Mouse (Mus musculus) intestine, postnatal 0 days (tissue): ENCODE results near the gene Kcnd1. TPM values are rescaled to one million over a fixed set of nuclear protein-coding genes. Genes with fewer than 3 reads are reported as not detected.
A peak's percentile ranks its signal among the peaks of the same experiment; 100 is the strongest.

Source experiments
- ATAC-seq: fragments of 200-750 bp; cut with Nextera tagmentation; 2 replicates; pipeline ENCODE4 v1.8.0; 2017; ENCODE audit warnings: mild to moderate bottlenecking, moderate TSS enrichment, moderate library complexity
- H3K27ac ChIP-seq: fragments of 300-500 bp; sonication (generic); 2 replicates; pipeline ENCODE4 v1.5.1; 2014; ENCODE audit warnings: mild to moderate bottlenecking, low read depth, low read length, moderate library complexity
- H3K27me3 ChIP-seq: fragments of 300-500 bp; sonication (generic); replicated peaks from 2 replicates; pipeline ENCODE4 v1.6.1; 2014; ENCODE audit warnings: low read length, mixed read lengths; ENCODE audit not compliant: control insufficient read depth, insufficient read depth
- H3K36me3 ChIP-seq: fragments of 300-500 bp; sonication (generic); 2 replicates; pipeline ENCODE4 v1.6.1; 2014; ENCODE audit warnings: mild to moderate bottlenecking, moderate library complexity; ENCODE audit not compliant: control insufficient read depth, insufficient read depth
- H3K4me1 ChIP-seq: fragments of 300-500 bp; sonication (generic); replicated peaks from 2 replicates; pipeline ENCODE4 v1.6.1; 2014; ENCODE audit warnings: antibody characterized with exemption, low read length, mixed read lengths; ENCODE audit not compliant: control insufficient read depth, insufficient read depth
- H3K4me2 ChIP-seq: fragments of 300-500 bp; sonication (generic); replicated peaks from 2 replicates; pipeline ENCODE4 v1.6.1; 2014; ENCODE audit warnings: low read depth, mild to moderate bottlenecking, moderate library complexity
- H3K4me3 ChIP-seq: fragments of 300-500 bp; sonication (generic); 2 replicates; pipeline ENCODE4 v1.5.1; 2014; ENCODE audit warnings: low read depth, low read length
- H3K9ac ChIP-seq: fragments of 300-500 bp; sonication (generic); 2 replicates; pipeline ENCODE4 v1.6.1; 2014; ENCODE audit warnings: mild to moderate bottlenecking, low read depth, low read length
- H3K9me3 ChIP-seq: fragments of 300-500 bp; sonication (generic); 2 replicates; pipeline ENCODE4 v1.6.1; 2016; ENCODE audit warnings: mixed run types; ENCODE audit not compliant: control insufficient read depth
- CTCF ChIP-seq: sonication (generic); IDR thresholded peaks from 2 replicates; pipeline ENCODE4 v1.5.1; 2016; ENCODE audit warnings: low read depth, mild to moderate bottlenecking, control low read depth, antibody characterized with exemption, moderate library complexity
- WGBS: fragments of 180-500 bp; shearing (Covaris S2); extraction: QIAGEN DNeasy Blood & Tissue Kit; methylation state at CpG from one replicate; pipeline ENCODE4 v1.1.7; 2014; 5-methylcytosine and 5-hydroxymethylcytosine counted together
- polyA plus RNA-seq: library from polyadenylated mRNA; unstranded; fragments of >200 nt; fragmentation: Nextera tagmentation; extraction: Ambion mirVana; gene quantifications from 2 replicates; pipeline ENCODE4 v1.2.1, GENCODE M21; 2015

Kcnd1 gene
- polyA plus RNA-seq, 1 experiment from 2014 or later = 0.60 TPM

GRCm38 (mm10) chrX:7865343-7865742 lies 43.3 kb downstream of the Kcnd1 start:
- Histone ChIP-seq H3K27me3 (no peaks in the 10 kb centered on the region), H3K4me3 (no peak overlapping the region), H3K4me2 (no peak overlapping the region), H3K4me1 (no peaks in the 10 kb centered on the region), H3K9me3 (no peaks in the 10 kb centered on the region), H3K9ac (no peak overlapping the region), H3K27ac (no peak overlapping the region), H3K36me3 (peaks cover 6% of the 10 kb centered on the region; the same call in 1 of the 2 replicates)
- ATAC-seq = no peak
- WGBS = 61% methylated on average over 2 of the region's 2 CpGs
- no peak for TF ChIP-seq CTCF

- 49% methylated on average over 2 of the region's 2 CpGs for WGBS
- Histone ChIP-seq H3K36me3 (peaks cover 6% of the 10 kb centered on the region; the same call in 1 of the 2 replicates), H3K4me2 (no peak overlapping the region), H3K9ac (no peak overlapping the region), H3K27me3 (no peaks in the 10 kb centered on the region), H3K4me3 (no peak overlapping the region), H3K9me3 (no peaks in the 10 kb centered on the region), H3K4me1 (no peaks in the 10 kb centered on the region), H3K27ac (no peak overlapping the region)
- TF ChIP-seq CTCF = no peak
- no peak for ATAC-seq
These were observed 43.7 kb downstream of the Kcnd1 start for GRCm38 (mm10) chrX:7865786-7866185.

- ATAC-seq = no peak
- Histone ChIP-seq H3K36me3 (peaks cover 6% of the 10 kb centered on the region; the same call in 1 of the 2 replicates), H3K9me3 (no peaks in the 10 kb centered on the region), H3K4me1 (no peaks in the 10 kb centered on the region), H3K27me3 (no peaks in the 10 kb centered on the region), H3K27ac (no peak overlapping the region; the same call in 1 of the 2 replicates), H3K4me2 (no peak overlapping the region), H3K4me3 (no peak overlapping the region), H3K9ac (no peak overlapping the region)
- no peak for TF ChIP-seq CTCF
- 88% methylated on average over 1 of the region's 1 CpGs for WGBS
These were observed 45.1 kb downstream of the Kcnd1 start for GRCm38 (mm10) chrX:7867141-7867540.

GRCm38 (mm10) chrX:7868506-7868905 lies 46.4 kb downstream of the Kcnd1 start:
- H3K9ac ChIP-seq = no peak overlapping the region
- no peak overlapping the region for H3K4me2 ChIP-seq
- peaks cover 6% of the 10 kb centered on the region; the same call in 1 of the 2 replicates for H3K36me3 ChIP-seq
- H3K27ac ChIP-seq = no peak overlapping the region
- no peaks in the 10 kb centered on the region for H3K9me3 ChIP-seq
- no peak for ATAC-seq
- H3K4me1 ChIP-seq = no peaks in the 10 kb centered on the region
- H3K27me3 ChIP-seq = no peaks in the 10 kb centered on the region
- no peak for TF ChIP-seq CTCF
- WGBS = 73% methylated on average over 2 of the region's 2 CpGs
- no peak overlapping the region for H3K4me3 ChIP-seq

GRCm38 (mm10) chrX:7869826-7870225 lies 47.7 kb downstream of the Kcnd1 start:
- H3K4me2 ChIP-seq = no peak overlapping the region
- no peaks in the 10 kb centered on the region for H3K4me1 ChIP-seq
- no peak overlapping the region for H3K27ac ChIP-seq
- no peak for ATAC-seq
- 40% methylated on average over 3 of the region's 3 CpGs for whole genome bisulfite sequencing
- no peak overlapping the region for H3K4me3 ChIP-seq
- peaks cover 15% of the 10 kb centered on the region; the same call in 1 of the 2 replicates for H3K36me3 ChIP-seq
- H3K9ac ChIP-seq = no peak overlapping the region
- no peaks in the 10 kb centered on the region for H3K9me3 ChIP-seq
- TF ChIP-seq CTCF = no peak
- no peaks in the 10 kb centered on the region for H3K27me3 ChIP-seq

GRCm38 (mm10) chrX:7878007-7878419 lies 55.9 kb downstream of the Kcnd1 start, which contains the start of gene Pim2:
Pim2 (plus strand) TSS chrX:7878262.
- Histone ChIP-seq H3K36me3 (peaks cover 10% of the 10 kb centered on the region; the same call in 1 of the 2 replicates), H3K27ac (no peak within 1 kb of the TSS), H3K9ac (peak within 1 kb of the TSS; percentile 34; the same call in 1 of the 2 replicates), H3K27me3 (no peaks in the 10 kb centered on the region), H3K4me2 (peak within 1 kb of the TSS; percentile 77), H3K4me1 (no peaks in the 10 kb centered on the region), H3K4me3 (peak within 1 kb of the TSS; percentile 46), H3K9me3 (no peaks in the 10 kb centered on the region)
- 19% methylated on average over 35 of the region's 38 CpGs for WGBS
- ATAC-seq = peak; percentile 97
- peak; percentile 29 for TF ChIP-seq CTCF
